Mouse (Mus musculus) embryonic stem cell, embryonic (primary cell): ENCODE data around the gene Thumpd2.

Experiments used
- CTCF ChIA-PET, 4 experiments: fragments of 300-600 bp in 2 of 4; fragments of 350-600 bp in 2 of 4; sonication (Branson Sonifier 250); formaldehyde crosslinking; loops; one replicate each; lab custom pipeline; 2022; ENCODE audit warnings: inconsistent platforms in 2 of 4; lab: Charles Lee
- POLR2A ChIA-PET, 4 experiments: fragments of 300-600 bp in 2 of 4; fragments of 350-600 bp in 2 of 4; sonication (Branson Sonifier 250); formaldehyde crosslinking; loops; one replicate each; lab custom pipeline; 2022; ENCODE audit warnings: antibody characterized with exemption in 4 of 4, inconsistent platforms in 1 of 4; lab: Charles Lee

Thumpd2 gene

DNA sequence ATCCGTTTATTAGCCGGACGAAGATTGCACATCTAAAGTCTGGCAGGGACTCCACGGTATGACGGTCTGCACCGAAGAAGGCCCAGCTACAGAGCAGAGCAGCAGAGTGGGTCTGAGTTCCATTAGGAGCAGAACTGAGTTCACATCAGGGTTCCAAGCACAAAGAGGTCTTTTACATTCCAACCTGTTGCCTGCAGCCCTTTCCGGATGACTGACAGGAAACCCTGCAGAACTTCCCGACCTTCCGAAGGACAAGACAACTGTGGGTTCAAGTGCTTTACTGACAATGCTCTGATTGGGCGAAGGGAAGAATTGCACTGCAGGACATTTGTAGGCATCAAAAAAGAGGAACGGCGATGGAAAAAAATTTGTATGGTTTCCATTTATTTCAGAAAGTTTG is 63.9 kb downstream of the Thumpd2 start:
- ChIA-PET POLR2A (interaction anchor here in 2 of 4 experiments (0.6 to 0.9 kb wide), 3 partner anchors 240 to 507 kb away, joined by 3 to 4 read pairs (median 3); no protein-coding TSS in a partner anchor), CTCF (interaction anchor here in 1 of 4 experiments (0.6 to 0.7 kb wide), 2 partner anchors 45 to 537 kb away, joined by 3 read pairs; no protein-coding TSS in a partner anchor)

DNA sequence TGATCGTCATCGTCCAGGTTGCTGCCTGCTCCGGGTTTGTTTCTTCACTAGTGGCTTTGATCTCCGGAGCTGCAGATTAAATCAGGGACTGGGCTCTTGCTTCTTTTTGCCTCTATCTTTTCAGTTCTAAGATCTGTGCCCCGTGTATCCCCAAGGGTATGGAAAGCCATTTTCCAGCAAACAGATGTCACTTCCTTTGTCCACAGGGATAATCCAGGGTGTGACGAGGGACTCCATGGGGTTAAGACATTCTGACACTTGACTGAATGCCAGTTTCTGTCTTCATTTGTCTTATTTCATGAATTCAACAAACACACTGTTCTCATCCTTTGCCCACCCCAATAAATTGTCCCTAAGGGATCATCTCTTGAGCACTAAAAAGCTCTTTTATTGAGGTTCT is 65.9 kb downstream of the Thumpd2 start:
- POLR2A ChIA-PET, result interaction anchor here in 2 of 4 experiments (0.5 to 1.1 kb wide), 3 partner anchors 14 to 66 kb away, joined by 3 to 5 read pairs (median 3); partner anchors contain the start of gene Thumpd2 (in 1 of the 2)
- CTCF ChIA-PET, result no interaction called here

DNA sequence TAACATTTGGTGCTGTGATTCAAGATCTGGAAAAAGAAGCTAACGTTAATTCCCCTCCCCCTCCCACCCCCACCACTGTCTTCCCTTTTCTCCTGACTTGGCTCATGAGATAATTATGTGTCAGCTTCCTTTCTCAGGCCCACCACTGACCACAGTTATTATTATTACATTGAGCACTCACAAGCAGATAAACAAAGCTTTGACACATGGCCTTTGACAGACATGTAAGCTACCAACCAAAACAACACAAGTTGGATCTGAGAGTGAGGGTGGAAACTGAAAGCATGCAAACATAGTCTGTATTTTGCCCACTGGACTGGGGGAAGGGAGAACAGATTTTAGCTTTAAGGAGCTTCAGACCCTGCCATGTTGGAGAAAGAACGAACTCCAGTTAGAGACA is 67.7 kb downstream of the Thumpd2 start:
- ChIA-PET CTCF (interaction anchor here (0.5 to 1.5 kb wide), 8 partner anchors 15 to 905 kb away, joined by 3 to 16 read pairs (median 4); no protein-coding TSS in a partner anchor), POLR2A (no interaction called here)

DNA sequence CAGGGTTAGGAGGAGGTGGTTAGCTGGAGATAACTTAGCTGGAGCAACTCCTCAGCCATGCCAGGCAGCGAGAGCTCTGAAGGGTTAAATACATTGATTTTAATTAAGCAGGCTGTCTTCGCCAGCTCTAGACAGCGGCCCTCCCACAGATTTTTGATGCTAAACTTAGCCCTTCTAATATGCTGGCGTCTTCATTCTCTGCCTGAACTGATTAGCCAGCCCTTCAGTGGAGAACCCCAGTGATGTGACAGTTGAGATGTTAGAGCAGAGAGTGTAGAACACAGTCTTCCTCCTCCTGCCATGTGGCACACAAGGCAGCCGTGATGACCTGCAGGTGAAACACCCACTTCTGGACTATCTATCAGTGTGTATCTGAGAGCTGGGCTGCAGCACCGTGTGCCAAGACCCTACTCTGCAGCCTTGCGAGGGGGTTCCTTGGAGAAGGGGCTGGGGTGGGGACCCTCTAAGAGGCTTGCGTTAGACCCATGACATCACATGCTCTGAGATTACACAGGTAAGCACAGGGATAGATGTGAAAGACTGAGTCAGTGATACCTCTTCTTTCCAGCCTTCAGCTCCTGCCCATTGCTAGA is 73.3 kb downstream of the Thumpd2 start:
- POLR2A ChIA-PET, result no interaction called here
- CTCF ChIA-PET, result no interaction called here

DNA sequence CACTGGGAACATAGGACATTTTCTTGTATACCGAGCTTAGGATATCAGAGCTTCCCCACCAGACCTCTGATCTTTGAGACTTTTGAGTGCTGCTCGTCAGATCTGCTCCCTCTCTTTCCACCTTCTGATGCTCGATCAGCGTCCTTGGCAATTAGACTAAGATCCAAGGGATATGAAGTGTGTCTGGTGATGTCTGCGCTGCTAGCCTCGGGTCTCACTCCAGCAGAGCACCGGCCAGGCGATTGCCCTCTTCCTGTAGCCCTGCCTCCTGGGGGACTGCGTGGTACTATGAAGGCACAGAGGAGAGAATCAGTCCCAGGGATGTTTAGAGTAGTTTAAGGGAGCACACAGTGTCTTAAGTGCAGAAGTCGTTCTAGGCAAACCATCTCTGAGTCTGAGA is 81.9 kb downstream of the Thumpd2 start:
- ChIA-PET POLR2A (interaction anchor here in 2 of 4 experiments (0.5 to 1.8 kb wide), 5 partner anchors 13 to 748 kb away, joined by 3 to 7 read pairs (median 3); no protein-coding TSS in a partner anchor), CTCF (interaction anchor here (0.5 to 1.6 kb wide), 13 partner anchors 9 to 424 kb away, joined by 3 to 11 read pairs (median 4); no protein-coding TSS in a partner anchor)

DNA sequence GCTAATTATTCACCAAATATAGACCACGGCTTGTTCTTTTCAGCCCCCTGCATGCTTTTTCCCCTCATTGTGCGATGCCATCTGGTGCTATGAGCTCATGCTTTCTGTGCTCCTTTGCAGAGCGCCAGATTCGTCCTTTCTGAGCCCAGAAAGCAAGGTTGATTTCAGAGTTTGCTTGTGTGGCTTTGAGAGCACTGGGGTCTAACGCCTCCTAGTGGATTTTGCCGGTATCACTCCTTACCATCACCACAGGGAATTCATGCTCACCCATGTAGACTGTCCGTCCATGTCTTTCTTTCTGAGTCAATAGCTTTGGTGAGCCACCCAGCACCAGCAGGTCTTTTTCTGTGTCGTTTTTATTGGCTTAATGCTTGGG is 82.5 kb downstream of the Thumpd2 start:
- POLR2A ChIA-PET, result interaction anchor here in 3 of 4 experiments (0.5 to 1.8 kb wide), 4 partner anchors 11 to 748 kb away, joined by 3 to 7 read pairs (median 3); no protein-coding TSS in a partner anchor

DNA sequence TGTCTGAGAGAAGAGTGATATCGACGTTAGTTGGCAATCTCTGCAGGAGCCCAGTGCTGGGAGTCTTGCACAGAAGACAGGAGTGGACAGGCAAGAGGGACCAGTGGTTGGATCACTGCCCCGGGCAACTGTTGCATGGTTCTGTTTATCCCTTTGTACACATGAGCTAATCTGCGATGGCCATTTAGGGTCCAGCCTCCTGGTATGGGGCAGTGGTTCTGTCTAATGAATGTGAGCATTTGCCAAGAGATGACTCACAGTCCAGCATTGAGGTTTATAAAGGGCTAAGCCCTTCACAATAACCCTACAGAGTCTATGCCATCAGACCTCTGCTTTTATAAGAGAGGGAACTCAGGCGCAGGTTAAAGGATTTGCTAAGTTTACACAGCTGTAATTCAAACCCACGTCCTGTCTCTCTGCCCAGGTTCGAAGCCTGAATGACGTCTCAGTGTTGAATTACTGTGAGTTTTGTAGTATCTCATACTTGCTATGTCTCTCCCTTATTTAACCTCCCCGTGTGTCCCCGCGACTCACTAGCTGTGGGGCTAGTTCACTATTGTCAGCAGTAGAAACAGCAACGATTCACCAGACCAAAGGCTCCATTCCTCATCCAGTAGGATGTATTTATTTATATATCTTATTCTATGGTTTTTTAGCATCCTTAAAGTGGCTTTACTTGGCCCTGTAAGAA is 83.0 kb downstream of the Thumpd2 start:
- ChIA-PET CTCF (interaction anchor here in 3 of 4 experiments (0.7 to 1.6 kb wide), 10 partner anchors 8 to 423 kb away, joined by 3 to 11 read pairs (median 4); no protein-coding TSS in a partner anchor), POLR2A (interaction anchor here in 2 of 4 experiments (0.7 to 1.8 kb wide), 3 partner anchors 11 to 349 kb away, joined by 3 to 7 read pairs (median 3); no protein-coding TSS in a partner anchor)

More for the DNA sequence above, 82.5 kb downstream of the Thumpd2 start:
- CTCF ChIA-PET, result interaction anchor here (0.6 to 1.6 kb wide), 14 partner anchors 9 to 423 kb away, joined by 3 to 11 read pairs (median 4); no protein-coding TSS in a partner anchor

DNA sequence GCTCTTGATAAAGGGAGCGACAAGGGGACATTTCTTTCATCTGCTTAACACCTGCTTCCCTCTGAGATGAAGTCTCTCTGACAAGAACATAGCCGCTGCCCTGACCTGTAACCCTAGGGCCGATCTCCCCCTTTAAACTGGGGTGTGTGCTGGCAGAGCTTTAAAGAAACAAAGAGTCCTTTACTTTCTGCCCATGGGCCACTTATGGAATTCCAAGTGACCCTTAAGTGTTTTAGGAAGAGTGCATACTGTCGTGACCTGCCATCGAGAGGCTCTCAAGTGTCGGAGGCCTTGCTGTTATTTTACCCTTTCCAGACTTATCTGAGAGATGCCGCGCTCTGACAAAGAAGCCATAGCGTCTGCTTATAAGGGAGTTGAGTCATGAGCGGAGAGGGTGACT is 84.8 kb downstream of the Thumpd2 start:
- ChIA-PET CTCF (no interaction called here), POLR2A (interaction anchor here in 1 of 4 experiments (0.6 to 0.7 kb wide), 2 partner anchors 15 to 186 kb away, joined by 3 read pairs; no protein-coding TSS in a partner anchor)

DNA sequence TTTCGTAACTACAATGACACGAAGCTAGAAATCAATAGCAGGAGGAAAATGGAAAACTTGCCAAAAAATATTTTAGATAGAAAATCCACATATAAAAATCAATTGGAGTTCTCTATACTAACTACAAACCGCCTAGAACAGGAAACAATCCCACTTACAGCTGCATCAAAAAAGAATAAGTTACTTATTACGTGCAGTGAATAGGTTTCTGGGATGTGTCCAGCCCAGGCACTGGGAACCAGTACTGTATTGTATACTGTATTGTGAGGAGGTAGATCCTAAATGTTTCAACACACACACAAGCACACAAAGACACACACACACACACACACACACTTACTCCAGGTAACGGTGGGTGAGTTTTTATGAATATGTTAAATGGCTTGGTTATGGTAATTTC is 87.6 kb downstream of the Thumpd2 start:
- ChIA-PET CTCF (interaction anchor here in 2 of 4 experiments (0.6 to 0.7 kb wide), 2 partner anchors 129 to 142 kb away, joined by 3 to 11 read pairs; no protein-coding TSS in a partner anchor), POLR2A (interaction anchor here in 1 of 4 experiments (0.8 kb wide), 1 partner anchor 11 kb away, joined by 3 read pairs; no protein-coding TSS in a partner anchor)
